Mouse (Mus musculus) liver, embryonic 16.5 days (tissue): Measurements from ENCODE around the gene Klk5. TPM values are rescaled to one million over a fixed set of nuclear protein-coding genes. Genes with fewer than 3 reads are reported as not detected.

ENCODE experiments used
- ATAC-seq: fragments of 200-750 bp; cut with Nextera tagmentation; 2 replicates; pipeline ENCODE4 v1.8.0; 2017; ENCODE audit warnings: low read depth, mild to moderate bottlenecking, moderate number of reproducible peaks, moderate library complexity
- H3K27ac ChIP-seq: fragments of 300-500 bp; sonication (generic); 2 replicates; pipeline ENCODE4 v1.5.1; 2014; ENCODE audit warnings: mild to moderate bottlenecking, low read length
- H3K27me3 ChIP-seq: fragments of 300-500 bp; sonication (generic); 2 replicates; pipeline ENCODE4 v1.6.1; 2014; ENCODE audit warnings: low read depth, low read length, mixed read lengths; ENCODE audit not compliant: control insufficient read depth, insufficient read depth
- H3K36me3 ChIP-seq: fragments of 300-500 bp; sonication (generic); 2 replicates; pipeline ENCODE4 v1.6.1; 2014; ENCODE audit warnings: mild to moderate bottlenecking; ENCODE audit not compliant: control insufficient read depth, insufficient read depth
- H3K4me1 ChIP-seq: fragments of 300-500 bp; sonication (generic); 2 replicates; pipeline ENCODE4 v1.6.1; 2014; ENCODE audit warnings: low read depth, low read length, mixed read lengths; ENCODE audit not compliant: control insufficient read depth
- H3K4me2 ChIP-seq: fragments of 300-500 bp; sonication (generic); 2 replicates; pipeline ENCODE4 v1.6.1; 2014; ENCODE audit warnings: low read depth, low read length, mixed read lengths
- H3K4me3 ChIP-seq: fragments of 300-500 bp; sonication (generic); 2 replicates; pipeline ENCODE4 v1.5.1; 2014; ENCODE audit warnings: low read depth, mild to moderate bottlenecking, low read length
- H3K9ac ChIP-seq: fragments of 300-500 bp; sonication (generic); 2 replicates; pipeline ENCODE4 v1.6.1; 2014; ENCODE audit warnings: low read depth, low read length
- H3K9me3 ChIP-seq: fragments of 300-500 bp; sonication (generic); replicated peaks from 2 replicates; pipeline ENCODE4 v1.6.1; 2016; ENCODE audit warnings: low read length; ENCODE audit not compliant: control insufficient read depth
- WGBS: fragments of 180-500 bp; shearing (Covaris S2); extraction: QIAGEN DNeasy Blood & Tissue Kit; methylation state at CpG from one replicate; pipeline ENCODE4 v1.1.7; 2014; ENCODE audit not compliant: insufficient replicate concordance; 5-methylcytosine and 5-hydroxymethylcytosine counted together
- polyA plus RNA-seq: library from polyadenylated mRNA; unstranded; fragments of >200 nt; fragmentation: Nextera tagmentation; extraction: Ambion mirVana; gene quantifications from 2 replicates; pipeline ENCODE4 v1.2.1, GENCODE M21; 2015

Gene Klk5
- polyA plus RNA-seq, 1 experiment from 2014 or later: not detected

GRCm38 (mm10) chr7:43857501-43857900 lies 15.7 kb downstream of the Klk5 start:
- WGBS: 79% methylated on average over 12 of the region's 12 CpGs
- Histone ChIP-seq H3K4me2 (no peak overlapping the region), H3K9ac (no peak overlapping the region), H3K9me3 (no peaks in the 10 kb centered on the region; the same call in 1 of the 2 replicates), H3K4me1 (no peaks in the 10 kb centered on the region), H3K27ac (no peak overlapping the region), H3K36me3 (no peaks in the 10 kb centered on the region), H3K27me3 (no peaks in the 10 kb centered on the region), H3K4me3 (no peak overlapping the region)
- no peak for ATAC-seq

GRCm38 (mm10) chr7:43860411-43860810 lies 18.6 kb downstream of the Klk5 start:
- no peaks in the 10 kb centered on the region for H3K36me3 ChIP-seq
- H3K4me1 ChIP-seq: no peaks in the 10 kb centered on the region
- no peaks in the 10 kb centered on the region; the same call in 1 of the 2 replicates for H3K9me3 ChIP-seq
- 74% methylated on average over 8 of the region's 8 CpGs for WGBS
- no peak overlapping the region for H3K27ac ChIP-seq
- no peak overlapping the region for H3K4me3 ChIP-seq
- H3K4me2 ChIP-seq: no peak overlapping the region
- H3K9ac ChIP-seq: no peak overlapping the region
- ATAC-seq: no peak
- H3K27me3 ChIP-seq: no peaks in the 10 kb centered on the region

DNA sequence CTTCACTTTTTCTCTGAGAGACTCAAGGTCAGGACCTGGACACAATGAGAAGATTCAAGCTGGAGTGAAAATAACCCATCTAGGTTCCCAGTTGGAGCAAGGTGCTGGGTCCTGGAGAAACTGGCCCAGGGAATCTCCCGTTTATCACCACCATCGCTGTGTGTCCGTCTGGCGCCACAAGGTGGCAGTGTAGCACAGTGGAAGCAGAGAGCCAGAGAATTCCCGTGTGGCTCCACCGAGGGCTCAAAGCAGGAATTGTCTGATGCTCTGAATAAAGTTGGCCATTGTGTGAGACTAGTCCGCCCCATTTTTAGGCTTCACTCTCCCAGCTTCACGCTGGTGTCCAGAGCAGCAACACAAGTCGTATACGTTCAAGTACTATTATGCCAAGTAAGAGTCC lies 31.5 kb downstream of the Klk5 start:
- Histone ChIP-seq H3K4me2 (no peak overlapping the region), H3K27me3 (no peaks in the 10 kb centered on the region), H3K27ac (no peak overlapping the region), H3K36me3 (no peaks in the 10 kb centered on the region), H3K4me3 (no peak overlapping the region), H3K9me3 (no peaks in the 10 kb centered on the region), H3K9ac (no peak overlapping the region), H3K4me1 (no peaks in the 10 kb centered on the region)
- ATAC-seq: no peak
- 11% methylated on average over 10 of the region's 10 CpGs for WGBS

DNA sequence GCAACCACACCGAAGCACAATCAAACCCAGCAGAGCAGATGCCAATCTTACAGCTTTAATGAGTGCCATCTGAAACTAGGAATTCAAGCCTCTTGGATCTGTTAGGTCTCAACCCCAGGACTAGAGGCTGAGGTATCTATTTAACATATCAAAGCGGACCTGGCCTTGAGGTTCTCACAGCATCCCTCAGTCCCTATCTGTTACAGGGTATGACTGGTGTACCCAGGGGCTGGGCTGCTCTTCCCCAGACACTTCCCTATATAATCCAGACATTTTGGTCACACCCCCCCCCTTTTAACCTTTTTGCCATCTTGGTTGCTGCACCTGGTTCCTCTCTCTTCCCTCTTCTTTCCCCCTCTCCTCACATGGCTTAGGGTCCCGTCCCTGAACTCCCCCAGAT lies 31.9 kb downstream of the Klk5 start:
- no peak overlapping the region for H3K4me2 ChIP-seq
- no peaks in the 10 kb centered on the region for H3K27me3 ChIP-seq
- H3K4me1 ChIP-seq: no peaks in the 10 kb centered on the region
- H3K36me3 ChIP-seq: no peaks in the 10 kb centered on the region
- no peaks in the 10 kb centered on the region for H3K9me3 ChIP-seq
- 52% methylated on average over 3 of the region's 3 CpGs for WGBS
- H3K9ac ChIP-seq: no peak overlapping the region
- no peak overlapping the region for H3K4me3 ChIP-seq
- no peak for ATAC-seq
- H3K27ac ChIP-seq: no peak overlapping the region

- Histone ChIP-seq H3K27ac (no peak overlapping the region), H3K36me3 (no peaks in the 10 kb centered on the region), H3K9ac (no peak overlapping the region), H3K4me3 (no peak overlapping the region), H3K9me3 (no peaks in the 10 kb centered on the region), H3K4me1 (no peaks in the 10 kb centered on the region), H3K4me2 (no peak overlapping the region), H3K27me3 (no peaks in the 10 kb centered on the region)
- WGBS: 71% methylated on average over 6 of the region's 6 CpGs
- no peak for ATAC-seq
Measured at GRCm38 (mm10) chr7:43874868-43875375, 33.2 kb downstream of the Klk5 start.

DNA sequence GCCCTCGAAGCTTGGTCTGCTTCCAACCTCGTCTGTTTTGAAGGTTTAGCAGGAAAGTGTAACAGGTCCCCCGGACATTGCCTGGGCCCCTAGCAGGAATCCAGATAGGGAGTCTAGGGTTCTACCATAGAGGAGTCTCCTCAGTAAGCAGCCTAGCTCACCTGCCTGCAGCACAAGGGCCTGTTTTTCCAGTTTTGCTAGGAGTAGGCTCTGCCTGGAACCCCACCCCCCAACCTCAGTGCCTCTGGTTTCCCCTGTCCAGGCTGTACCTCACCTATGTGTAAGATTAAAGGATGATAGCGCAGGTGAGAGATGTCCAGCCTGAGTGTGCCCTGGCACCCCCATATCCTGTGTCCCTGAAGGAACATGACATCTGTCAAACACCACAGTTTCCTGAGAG lies 34.7 kb downstream of the Klk5 start:
- Histone ChIP-seq H3K27ac (no peak overlapping the region), H3K36me3 (no peaks in the 10 kb centered on the region), H3K4me1 (no peaks in the 10 kb centered on the region), H3K4me2 (no peak overlapping the region), H3K27me3 (no peaks in the 10 kb centered on the region), H3K4me3 (no peak overlapping the region), H3K9me3 (no peaks in the 10 kb centered on the region), H3K9ac (no peak overlapping the region)
- 54% methylated on average over 4 of the region's 4 CpGs for WGBS
- no peak for ATAC-seq

- H3K4me1 ChIP-seq: no peaks in the 10 kb centered on the region
- H3K9me3 ChIP-seq: no peaks in the 10 kb centered on the region
- no peak overlapping the region for H3K4me2 ChIP-seq
- H3K36me3 ChIP-seq: no peaks in the 10 kb centered on the region
- no peak overlapping the region for H3K9ac ChIP-seq
- H3K27ac ChIP-seq: no peak overlapping the region
- no peaks in the 10 kb centered on the region for H3K27me3 ChIP-seq
- no peak overlapping the region for H3K4me3 ChIP-seq
- ATAC-seq: no peak
- WGBS: 7% methylated on average over 1 of the region's 1 CpGs
Measured at GRCm38 (mm10) chr7:43878281-43878680, 36.5 kb downstream of the Klk5 start.

DNA sequence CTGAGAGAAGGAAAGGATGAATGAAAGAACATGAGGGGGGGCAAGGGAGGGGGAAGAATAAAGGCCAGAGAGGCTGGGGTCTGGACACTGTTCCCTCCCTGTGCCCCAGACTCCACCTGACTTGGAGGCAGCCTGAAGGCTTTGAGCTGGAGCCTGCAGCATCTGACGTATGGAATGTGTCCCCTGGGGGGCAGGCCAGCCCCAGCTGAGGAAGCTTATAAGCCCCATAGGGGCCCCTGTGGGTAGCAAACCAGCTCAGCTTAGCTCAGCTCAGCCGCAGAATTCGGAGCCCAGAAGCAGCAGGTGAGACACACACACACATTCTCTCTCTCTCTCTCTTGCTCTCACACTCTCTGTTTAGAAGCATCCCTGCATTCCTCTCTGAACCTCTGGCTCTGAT lies 39.1 kb downstream of the Klk5 start, which contains the start of gene Klk4:
TSS of gene Klk4 (plus strand) at position 249 of the 400 bp plus-strand sequence.
- WGBS: 9% methylated on average over 3 of the region's 3 CpGs
- no peak within 1 kb of the TSS for H3K4me2 ChIP-seq

GRCm38 (mm10) chr7:43882346-43882745 lies 40.6 kb downstream of the Klk5 start:
- H3K36me3 ChIP-seq: no peaks in the 10 kb centered on the region
- H3K4me3 ChIP-seq: no peak overlapping the region
- H3K27me3 ChIP-seq: no peaks in the 10 kb centered on the region
- H3K9me3 ChIP-seq: no peaks in the 10 kb centered on the region
- WGBS: 9% methylated on average over 4 of the region's 4 CpGs
- no peaks in the 10 kb centered on the region for H3K4me1 ChIP-seq
- ATAC-seq: no peak
- no peak overlapping the region for H3K27ac ChIP-seq
- H3K4me2 ChIP-seq: no peak overlapping the region
- H3K9ac ChIP-seq: no peak overlapping the region

More for the DNA sequence above, 39.1 kb downstream of the Klk5 start, which contains the start of gene Klk4:
- no peak for ATAC-seq
- no peaks in the 10 kb centered on the region for H3K4me1 ChIP-seq
- H3K9ac ChIP-seq: no peak within 1 kb of the TSS
- H3K36me3 ChIP-seq: no peaks in the 10 kb centered on the region
- H3K4me3 ChIP-seq: no peak within 1 kb of the TSS
- no peaks in the 10 kb centered on the region for H3K9me3 ChIP-seq
- no peaks in the 10 kb centered on the region for H3K27me3 ChIP-seq
- no peak within 1 kb of the TSS for H3K27ac ChIP-seq
